Mouse (Mus musculus): ENCODE data around the gene Cntfr.
"Not testable (repeated sequence)": the region's sequence is repeated elsewhere in the genome, so short reads cannot be mapped to it uniquely, and the experiment has no call there.

Cntfr gene

GRCm38 (mm10) chr4:41710229-41710628, 13.3 kb upstream of the Cntfr start:
- DNase-seq (ENCODE audit: low spot score in 2 of 2): no peak

GRCm38 (mm10) chr4:41708192-41708745, 11.4 kb upstream of the Cntfr start:
- DNase-seq (ENCODE audit: low spot score in 2 of 2): no peak

- peak; percentile 45 to 62 for DNase-seq (ENCODE audit: low spot score in 2 of 2)
Observed at GRCm38 (mm10) chr4:41707011-41707535, 10.2 kb upstream of the Cntfr start.

- no peak for DNase-seq (ENCODE audit: low spot score in 2 of 2)
Observed at GRCm38 (mm10) chr4:41705922-41706754, 9.2 kb upstream of the Cntfr start.

- DNase-seq (ENCODE audit: low spot score in 2 of 2): no peak
Observed at GRCm38 (mm10) chr4:41704651-41705050, 7.8 kb upstream of the Cntfr start.

- not testable (repeated sequence) for DNase-seq (ENCODE audit: low spot score in 2 of 2)
Observed at GRCm38 (mm10) chr4:41702226-41702625, 5.3 kb upstream of the Cntfr start.

- not testable (repeated sequence) for DNase-seq (ENCODE audit: low spot score in 2 of 2)
Observed at GRCm38 (mm10) chr4:41700224-41700623, 3.3 kb upstream of the Cntfr start.

GRCm38 (mm10) chr4:41699783-41700182, 2.9 kb upstream of the Cntfr start, which contains the start of gene Il11ra1:
TSS of gene Il11ra1 (plus strand) at chr4:41699989.
- not testable (repeated sequence) for DNase-seq (ENCODE audit: low spot score in 2 of 2)

- peak in 1 of 2 experiments; percentile 33 for DNase-seq (ENCODE audit: low spot score in 2 of 2)
Observed at GRCm38 (mm10) chr4:41698421-41699016, 1.6 kb upstream of the Cntfr start.

GRCm38 (mm10) chr4:41696452-41696851, 437 bp downstream of the Cntfr start:
- DNase-seq (ENCODE audit: low spot score in 2 of 2): not testable (repeated sequence)

GRCm38 (mm10) chr4:41695800-41696199, 1.1 kb downstream of the Cntfr start:
- DNase-seq (ENCODE audit: low spot score in 2 of 2): not testable (repeated sequence)

GRCm38 (mm10) chr4:41693511-41693910, 3.4 kb downstream of the Cntfr start:
- not testable (repeated sequence) for DNase-seq (ENCODE audit: low spot score in 2 of 2)

GRCm38 (mm10) chr4:41690014-41690413, 6.9 kb downstream of the Cntfr start:
- not testable (repeated sequence) for DNase-seq (ENCODE audit: low spot score in 2 of 2)

GRCm38 (mm10) chr4:41688562-41688961, 8.3 kb downstream of the Cntfr start:
- not testable (repeated sequence) for DNase-seq (ENCODE audit: low spot score in 2 of 2)

- DNase-seq (ENCODE audit: low spot score in 2 of 2): not testable (repeated sequence)
Observed at GRCm38 (mm10) chr4:41685882-41686492, 10.9 kb downstream of the Cntfr start.

- DNase-seq (ENCODE audit: low spot score in 2 of 2): not testable (repeated sequence)
Observed at GRCm38 (mm10) chr4:41684931-41685453, 11.9 kb downstream of the Cntfr start.

GRCm38 (mm10) chr4:41684131-41684930, 12.6 kb downstream of the Cntfr start:
- DNase-seq (ENCODE audit: low spot score in 2 of 2): not testable (repeated sequence)

GRCm38 (mm10) chr4:41683303-41683702, 13.6 kb downstream of the Cntfr start:
- DNase-seq (ENCODE audit: low spot score in 2 of 2): not testable (repeated sequence)

- DNase-seq (ENCODE audit: low spot score in 2 of 2): no peak
Observed at GRCm38 (mm10) chr4:41682789-41683188, 14.1 kb downstream of the Cntfr start.

- DNase-seq (ENCODE audit: low spot score in 2 of 2): no peak
Observed at GRCm38 (mm10) chr4:41681947-41682346, 14.9 kb downstream of the Cntfr start.

- DNase-seq (ENCODE audit: low spot score in 2 of 2): no peak
Observed at GRCm38 (mm10) chr4:41681176-41681575, 15.7 kb downstream of the Cntfr start.

Measured in urinary bladder, postnatal 36 days (tissue).